Mouse (Mus musculus) stomach, embryonic 16.5 days (tissue): ENCODE data around the gene Arhgap17. TPM values are rescaled to one million over a fixed set of nuclear protein-coding genes. Genes with fewer than 3 reads are reported as not detected.
A peak's percentile ranks its signal among the peaks of the same experiment; 100 is the strongest.

Experiments
- ATAC-seq: fragments of 200-750 bp; cut with Nextera tagmentation; 2 replicates; pipeline ENCODE4 v1.8.0; 2017; ENCODE audit warnings: moderate number of reproducible peaks, moderate TSS enrichment; ENCODE audit not compliant: insufficient read depth, low FRiP score
- H3K27ac ChIP-seq: fragments of 300-500 bp; sonication (generic); 2 replicates; pipeline ENCODE4 v1.5.1; 2014; ENCODE audit warnings: low read length
- H3K27me3 ChIP-seq: fragments of 300-500 bp; sonication (generic); 2 replicates; pipeline ENCODE4 v1.6.1; 2014; ENCODE audit warnings: low read length, control low read depth, mixed read lengths; ENCODE audit not compliant: control insufficient read depth, insufficient read depth
- H3K36me3 ChIP-seq: fragments of 300-500 bp; sonication (generic); 2 replicates; pipeline ENCODE4 v1.6.1; 2014; ENCODE audit warnings: low read length; ENCODE audit not compliant: control insufficient read depth, insufficient read depth
- H3K4me1 ChIP-seq: fragments of 300-500 bp; sonication (generic); 2 replicates; pipeline ENCODE4 v1.6.1; 2014; ENCODE audit warnings: low read length, control low read depth, mixed read lengths; ENCODE audit not compliant: control insufficient read depth, insufficient read depth
- H3K4me2 ChIP-seq: fragments of 300-500 bp; sonication (generic); 2 replicates; pipeline ENCODE4 v1.6.1; 2014; ENCODE audit warnings: low read depth, low read length, mixed read lengths
- H3K4me3 ChIP-seq: fragments of 300-500 bp; sonication (generic); replicated peaks from 2 replicates; pipeline ENCODE4 v1.5.1; 2014; ENCODE audit warnings: mild to moderate bottlenecking, low read length
- H3K9ac ChIP-seq: fragments of 300-500 bp; sonication (generic); 2 replicates; pipeline ENCODE4 v1.6.1; 2014; ENCODE audit warnings: low read length
- H3K9me3 ChIP-seq: fragments of 300-500 bp; sonication (generic); replicated peaks from 2 replicates; pipeline ENCODE4 v1.6.1; 2016; ENCODE audit warnings: low read length, control low read depth; ENCODE audit not compliant: control insufficient read depth
- whole genome bisulfite sequencing: fragments of 180-500 bp; shearing (Covaris S2); extraction: QIAGEN DNeasy Blood & Tissue Kit; methylation state at CpG from one replicate; pipeline ENCODE4 v1.1.7; 2014; 5-methylcytosine and 5-hydroxymethylcytosine counted together
- polyA plus RNA-seq: library from polyadenylated mRNA; unstranded; fragments of >200 nt; fragmentation: Nextera tagmentation; extraction: Ambion mirVana; gene quantifications from 2 replicates; pipeline ENCODE4 v1.2.1, GENCODE M21; 2015

Arhgap17 gene
- 17.7 and 19.9 TPM in 2 replicates for polyA plus RNA-seq

GRCm38 (mm10) chr7:123369759-123370481 is at the start of gene Arhgap17, which contains the start of gene Lcmt1:
Gene Arhgap17, minus strand, starts transcription at chr7:123369915.
Gene Lcmt1, plus strand, starts transcription at chr7:123369784.
- Histone ChIP-seq H3K4me3 (peak within 1 kb of the TSS; percentile 80), H3K9me3 (no peaks in the 10 kb centered on the region), H3K4me1 (peaks cover 30% of the 10 kb centered on the region), H3K4me2 (peak within 1 kb of the TSS; percentile 89), H3K27ac (peak within 1 kb of the TSS; percentile 84), H3K9ac (peak within 1 kb of the TSS; percentile 92), H3K27me3 (no peaks in the 10 kb centered on the region), H3K36me3 (no peaks in the 10 kb centered on the region)
- under 1% methylated on average over 64 of the region's 64 CpGs for WGBS
- peak; percentile 98 for ATAC-seq

DNA sequence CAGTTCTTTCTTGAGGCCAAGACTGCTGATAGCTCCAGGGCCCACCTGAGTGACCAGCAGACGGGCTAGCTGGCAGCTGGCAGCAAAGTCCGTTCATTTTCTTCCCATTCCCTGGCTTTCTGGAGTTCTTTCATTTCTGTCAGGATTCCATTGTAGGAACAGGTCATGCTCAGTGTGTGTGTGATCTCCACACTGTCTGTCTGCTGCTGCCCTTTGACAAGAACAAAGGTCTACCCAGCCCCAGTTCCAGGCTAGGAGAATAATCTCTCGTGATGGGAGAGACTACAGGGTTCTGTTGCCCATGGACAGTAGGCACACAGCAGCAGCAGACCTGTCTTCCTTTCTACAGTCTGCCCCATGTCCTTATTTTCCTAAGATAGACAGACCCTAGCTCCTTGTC is 47.9 kb upstream of the Arhgap17 start:
- Histone ChIP-seq H3K4me3 (no peak overlapping the region), H3K9me3 (no peaks in the 10 kb centered on the region), H3K4me1 (no peaks in the 10 kb centered on the region), H3K4me2 (no peak overlapping the region), H3K27me3 (no peaks in the 10 kb centered on the region), H3K9ac (no peak overlapping the region), H3K27ac (no peak overlapping the region), H3K36me3 (no peaks in the 10 kb centered on the region)
- ATAC-seq = no peak
- 90% methylated on average over 3 of the region's 3 CpGs for WGBS

GRCm38 (mm10) chr7:123416803-123417202 is 47.1 kb upstream of the Arhgap17 start:
- H3K36me3 ChIP-seq = no peaks in the 10 kb centered on the region
- H3K4me3 ChIP-seq = no peak overlapping the region
- H3K27ac ChIP-seq = no peak overlapping the region
- WGBS = 57% methylated on average over 4 of the region's 4 CpGs
- H3K9ac ChIP-seq = no peak overlapping the region
- no peaks in the 10 kb centered on the region for H3K9me3 ChIP-seq
- no peak overlapping the region for H3K4me2 ChIP-seq
- H3K27me3 ChIP-seq = no peaks in the 10 kb centered on the region
- H3K4me1 ChIP-seq = no peaks in the 10 kb centered on the region
- ATAC-seq = no peak

DNA sequence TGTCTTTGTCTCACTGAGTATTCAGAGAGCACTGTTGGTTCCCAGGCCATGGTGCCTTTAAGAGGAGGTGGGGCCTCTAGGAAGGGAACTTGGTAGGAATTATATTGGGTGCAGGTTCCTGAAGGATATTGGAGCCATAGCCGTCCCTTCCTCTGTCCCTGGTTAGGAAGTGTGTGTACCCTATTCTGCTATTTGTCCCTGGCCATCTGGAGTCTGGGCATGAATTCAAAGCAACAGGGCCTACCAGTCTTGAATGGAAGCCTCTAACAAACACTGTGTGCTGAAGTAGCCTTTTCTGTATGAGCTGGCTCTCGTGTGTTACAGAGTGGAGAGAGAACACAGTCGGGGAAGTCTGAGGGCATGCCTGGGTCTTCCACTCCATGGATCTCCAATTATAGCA is 42.4 kb upstream of the Arhgap17 start:
- H3K4me3 ChIP-seq = no peak overlapping the region
- WGBS = 88% methylated on average over 3 of the region's 3 CpGs
- no peak overlapping the region for H3K9ac ChIP-seq
- no peak overlapping the region for H3K27ac ChIP-seq
- no peaks in the 10 kb centered on the region for H3K36me3 ChIP-seq
- H3K4me2 ChIP-seq = no peak overlapping the region
- no peaks in the 10 kb centered on the region for H3K4me1 ChIP-seq
- no peaks in the 10 kb centered on the region for H3K9me3 ChIP-seq
- no peak for ATAC-seq
- no peaks in the 10 kb centered on the region for H3K27me3 ChIP-seq

DNA sequence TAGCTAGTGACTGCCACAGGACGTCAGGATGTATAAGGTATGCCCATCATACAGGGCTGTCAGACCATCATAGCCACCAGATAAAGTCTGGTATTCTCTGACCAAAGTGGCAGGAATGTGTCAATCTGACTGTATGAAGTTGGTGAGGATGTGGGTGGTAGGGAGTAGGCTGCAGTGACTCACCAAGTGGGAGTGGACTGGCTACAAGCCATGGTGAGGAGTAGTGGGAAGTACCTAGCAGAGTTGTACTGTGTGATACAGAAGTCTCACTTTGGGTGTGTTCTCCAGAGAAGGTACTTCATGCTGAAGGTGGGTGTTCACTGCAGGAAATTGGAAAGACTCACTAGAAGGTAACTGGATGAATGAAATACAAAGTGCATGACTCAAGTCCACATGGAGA is 41.4 kb upstream of the Arhgap17 start:
- Histone ChIP-seq H3K27ac (no peak overlapping the region), H3K27me3 (no peaks in the 10 kb centered on the region), H3K9ac (no peak overlapping the region), H3K4me1 (no peaks in the 10 kb centered on the region), H3K4me3 (no peak overlapping the region), H3K36me3 (no peaks in the 10 kb centered on the region), H3K9me3 (no peaks in the 10 kb centered on the region), H3K4me2 (no peak overlapping the region)
- ATAC-seq = no peak; the same call in 1 of the 2 replicates
- 80% methylated on average over 1 of the region's 1 CpGs for WGBS

DNA sequence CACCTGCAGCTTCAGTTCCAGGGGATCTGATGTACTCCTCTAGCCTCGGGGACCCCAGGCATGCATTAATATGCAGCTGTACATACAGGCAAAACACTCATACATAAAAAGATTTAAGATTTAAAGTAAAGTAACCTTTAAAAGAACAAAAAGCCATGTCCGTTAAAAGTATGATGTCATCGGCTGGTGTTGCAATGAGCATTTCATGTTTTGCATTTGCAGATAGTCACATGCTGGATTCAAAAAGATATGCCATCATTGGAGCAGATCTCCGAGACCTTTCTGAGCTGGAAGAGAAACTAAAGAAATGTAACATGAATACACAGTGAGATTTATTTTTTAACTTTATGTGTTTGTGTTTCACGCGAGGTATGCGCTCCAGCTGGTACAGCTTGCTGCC is 40.8 kb upstream of the Arhgap17 start:
- no peak overlapping the region for H3K9ac ChIP-seq
- ATAC-seq = no peak
- no peak overlapping the region for H3K4me2 ChIP-seq
- no peaks in the 10 kb centered on the region for H3K9me3 ChIP-seq
- H3K4me3 ChIP-seq = no peak overlapping the region
- no peak overlapping the region for H3K27ac ChIP-seq
- WGBS = 88% methylated on average over 7 of the region's 7 CpGs
- no peaks in the 10 kb centered on the region for H3K27me3 ChIP-seq
- H3K4me1 ChIP-seq = no peaks in the 10 kb centered on the region
- no peaks in the 10 kb centered on the region for H3K36me3 ChIP-seq

- H3K9me3 ChIP-seq = no peaks in the 10 kb centered on the region
- H3K9ac ChIP-seq = no peak overlapping the region
- H3K27me3 ChIP-seq = no peaks in the 10 kb centered on the region
- WGBS = 82% methylated on average over 4 of the region's 4 CpGs
- no peak overlapping the region for H3K27ac ChIP-seq
- no peak overlapping the region for H3K4me3 ChIP-seq
- no peak overlapping the region for H3K4me2 ChIP-seq
- no peak for ATAC-seq
- no peaks in the 10 kb centered on the region for H3K36me3 ChIP-seq
- H3K4me1 ChIP-seq = no peaks in the 10 kb centered on the region
These were observed 37.3 kb upstream of the Arhgap17 start for GRCm38 (mm10) chr7:123406988-123407387.

- no peaks in the 10 kb centered on the region for H3K9me3 ChIP-seq
- no peak overlapping the region for H3K4me2 ChIP-seq
- no peaks in the 10 kb centered on the region for H3K27me3 ChIP-seq
- no peaks in the 10 kb centered on the region for H3K36me3 ChIP-seq
- H3K4me1 ChIP-seq = no peaks in the 10 kb centered on the region
- H3K27ac ChIP-seq = no peak overlapping the region
- 72% methylated on average over 3 of the region's 3 CpGs for WGBS
- ATAC-seq = no peak
- H3K9ac ChIP-seq = no peak overlapping the region
- H3K4me3 ChIP-seq = no peak overlapping the region
These were observed 35.9 kb upstream of the Arhgap17 start for GRCm38 (mm10) chr7:123405619-123406018.

DNA sequence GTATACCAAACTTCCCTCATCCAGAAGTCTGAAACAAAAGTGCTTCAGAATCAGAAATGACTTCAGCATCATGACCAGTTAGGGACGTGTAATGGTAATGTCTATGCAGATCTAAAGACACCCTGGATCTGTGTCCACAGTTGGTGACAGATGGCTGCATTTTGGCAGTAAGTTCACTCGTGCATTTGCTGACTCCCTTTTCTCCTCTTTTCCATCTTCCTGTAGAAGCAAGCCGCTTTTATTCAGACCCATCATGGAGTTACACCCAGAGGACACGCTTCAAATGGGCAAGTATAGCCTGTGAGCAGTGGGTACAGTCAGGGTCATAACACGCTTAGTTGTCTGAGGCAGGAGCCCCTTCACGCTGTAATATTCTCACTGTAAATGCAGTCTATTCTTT is 34.5 kb upstream of the Arhgap17 start:
- Histone ChIP-seq H3K4me2 (no peak overlapping the region), H3K4me3 (no peak overlapping the region), H3K36me3 (no peaks in the 10 kb centered on the region), H3K4me1 (no peaks in the 10 kb centered on the region), H3K9me3 (no peaks in the 10 kb centered on the region), H3K27ac (no peak overlapping the region), H3K27me3 (no peaks in the 10 kb centered on the region), H3K9ac (no peak overlapping the region)
- WGBS = 91% methylated on average over 6 of the region's 6 CpGs
- no peak for ATAC-seq
